Mouse (Mus musculus) E14TG2a.4 (cell line): ENCODE results near the gene Cox4i2.
A peak's percentile ranks its signal among the peaks of the same experiment; 100 is the strongest.

Source experiments
- CTCF ChIP-seq: conservative IDR thresholded peaks from 2 replicates; pipeline ENCODE4 v1.5.1; 2014; ENCODE audit warnings: low read length
- NANOG ChIP-seq: IDR thresholded peaks from 2 replicates; pipeline ENCODE4 v1.6.1; 2014; ENCODE audit warnings: borderline replicate concordance, low read length, mixed read lengths
- POU5F1 ChIP-seq: IDR thresholded peaks from 2 replicates; pipeline ENCODE4 v1.6.1; 2014; ENCODE audit warnings: low read length, borderline replicate concordance

DNA sequence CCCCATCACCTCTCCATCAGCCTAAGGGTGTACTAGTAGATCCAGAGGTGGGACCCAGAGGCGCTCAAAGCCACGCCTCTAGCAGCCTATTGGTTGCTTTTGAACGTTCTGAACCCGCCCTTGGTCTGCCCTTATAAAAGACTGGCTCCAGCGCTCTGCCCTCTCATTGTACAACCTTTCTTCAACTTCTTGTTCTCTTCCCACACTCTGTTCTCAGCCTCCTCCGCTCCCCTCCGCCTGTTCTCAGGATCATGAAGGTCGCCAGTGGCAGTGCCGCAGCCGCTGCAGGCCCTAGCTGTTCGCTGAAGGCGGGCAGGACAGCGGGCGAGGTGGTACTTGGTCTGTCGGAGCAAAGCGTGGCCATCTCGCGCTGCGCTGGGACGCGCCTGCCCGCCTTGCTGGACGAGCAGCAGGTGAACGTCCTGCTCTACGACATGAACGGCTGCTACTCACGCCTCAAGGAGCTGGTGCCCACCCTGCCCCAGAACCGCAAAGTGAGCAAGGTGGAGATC, 17.8 kb upstream of the Cox4i2 start, which contains the start of gene Id1:
- TF ChIP-seq CTCF (no peak), POU5F1 (no peak), NANOG (peak; percentile 62)
